Mouse (Mus musculus): ENCODE data around the gene Nanos2. TPM values are rescaled to one million over a fixed set of nuclear protein-coding genes. Genes with fewer than 3 reads are reported as not detected.

The Nanos2 gene
- polyA plus RNA-seq, 1 experiment from 2014 or later, result 0.18 TPM

- ATAC-seq, result no peak
- no peak for DNase-seq (ENCODE audit: low spot score)
- Histone ChIP-seq H3K4me1 (ENCODE audit: control insufficient read depth, insufficient read depth, low read length) (peaks cover 14% of the 10 kb centered on the region), H3K36me3 (ENCODE audit: control insufficient read depth, insufficient read depth, low read length) (peaks cover 30% of the 10 kb centered on the region), H3K9me3 (replicated peaks; ENCODE audit: control insufficient read depth, low read length) (no peaks in the 10 kb centered on the region), H3K27ac (ENCODE audit: low read depth, low read length) (no peak overlapping the region), H3K4me3 (ENCODE audit: low read depth, low read length) (peak overlapping the region; percentile 92), H3K27me3 (replicated peaks; ENCODE audit: control insufficient read depth, insufficient read depth, low read length) (no peaks in the 10 kb centered on the region), H3K9ac (ENCODE audit: low read length) (peak overlapping the region; percentile 93; the same call in 1 of the 2 replicates), H3K4me2 (ENCODE audit: low read length) (peak overlapping the region; percentile 99)
- WGBS, result 77% methylated on average over 34 of the region's 34 CpGs
Measured at GRCm38 (mm10) chr7:19005417-19006121, 18.4 kb downstream of the Nanos2 start.

GRCm38 (mm10) chr7:19006476-19006875 is 19.3 kb downstream of the Nanos2 start:
- 8% methylated on average over 12 of the region's 12 CpGs for WGBS
- ATAC-seq (peak; percentile 19; the same call in 1 of the 2 replicates), DNase-seq (ENCODE audit: low spot score) (peak; percentile 93)
- Histone ChIP-seq H3K36me3 (ENCODE audit: control insufficient read depth, insufficient read depth, low read length) (peaks cover 30% of the 10 kb centered on the region), H3K4me3 (ENCODE audit: low read depth, low read length) (no peak overlapping the region), H3K27ac (ENCODE audit: low read depth, low read length) (no peak overlapping the region), H3K4me2 (ENCODE audit: low read length) (peak overlapping the region; percentile 99), H3K9me3 (replicated peaks; ENCODE audit: control insufficient read depth, low read length) (no peaks in the 10 kb centered on the region), H3K27me3 (replicated peaks; ENCODE audit: control insufficient read depth, insufficient read depth, low read length) (no peaks in the 10 kb centered on the region), H3K9ac (ENCODE audit: low read length) (no peak overlapping the region), H3K4me1 (ENCODE audit: control insufficient read depth, insufficient read depth, low read length) (peaks cover 14% of the 10 kb centered on the region)

GRCm38 (mm10) chr7:19007026-19007977 is 20.1 kb downstream of the Nanos2 start:
- H3K9ac ChIP-seq (ENCODE audit: low read length), result no peak overlapping the region
- no peak overlapping the region for H3K27ac ChIP-seq (ENCODE audit: low read depth, low read length)
- H3K4me2 ChIP-seq (ENCODE audit: low read length), result no peak overlapping the region
- peaks cover 14% of the 10 kb centered on the region for H3K4me1 ChIP-seq (ENCODE audit: control insufficient read depth, insufficient read depth, low read length)
- H3K9me3 ChIP-seq (replicated peaks; ENCODE audit: control insufficient read depth, low read length), result no peaks in the 10 kb centered on the region
- ATAC-seq (no peak), DNase-seq (ENCODE audit: low spot score) (no peak)
- no peaks in the 10 kb centered on the region for H3K27me3 ChIP-seq (replicated peaks; ENCODE audit: control insufficient read depth, insufficient read depth, low read length)
- H3K36me3 ChIP-seq (ENCODE audit: control insufficient read depth, insufficient read depth, low read length), result peaks cover 30% of the 10 kb centered on the region
- H3K4me3 ChIP-seq (ENCODE audit: low read depth, low read length), result no peak overlapping the region
- 84% methylated on average over 13 of the region's 13 CpGs for WGBS

GRCm38 (mm10) chr7:19010581-19010980 is 23.4 kb downstream of the Nanos2 start:
- H3K9ac ChIP-seq (ENCODE audit: low read length), result no peak overlapping the region
- no peak overlapping the region for H3K4me3 ChIP-seq (ENCODE audit: low read depth, low read length)
- H3K27ac ChIP-seq (ENCODE audit: low read depth, low read length), result no peak overlapping the region
- DNase-seq (ENCODE audit: low spot score) (no peak), ATAC-seq (no peak)
- H3K36me3 ChIP-seq (ENCODE audit: control insufficient read depth, insufficient read depth, low read length), result peaks cover 22% of the 10 kb centered on the region
- no peaks in the 10 kb centered on the region for H3K9me3 ChIP-seq (replicated peaks; ENCODE audit: control insufficient read depth, low read length)
- H3K4me2 ChIP-seq (ENCODE audit: low read length), result no peak overlapping the region
- 84% methylated on average over 7 of the region's 7 CpGs for WGBS
- peaks cover 3% of the 10 kb centered on the region for H3K4me1 ChIP-seq (ENCODE audit: control insufficient read depth, insufficient read depth, low read length)
- H3K27me3 ChIP-seq (replicated peaks; ENCODE audit: control insufficient read depth, insufficient read depth, low read length), result no peaks in the 10 kb centered on the region

GRCm38 (mm10) chr7:19012025-19012621 is 24.9 kb downstream of the Nanos2 start:
- Histone ChIP-seq H3K9ac (ENCODE audit: low read length) (peak overlapping the region; percentile 63), H3K4me3 (ENCODE audit: low read depth, low read length) (peak overlapping the region; percentile 17; the same call in 1 of the 2 replicates), H3K4me2 (ENCODE audit: low read length) (peak overlapping the region; percentile 53), H3K27me3 (replicated peaks; ENCODE audit: control insufficient read depth, insufficient read depth, low read length) (no peaks in the 10 kb centered on the region), H3K4me1 (ENCODE audit: control insufficient read depth, insufficient read depth, low read length) (no peaks in the 10 kb centered on the region; the same call in 1 of the 2 replicates), H3K36me3 (ENCODE audit: control insufficient read depth, insufficient read depth, low read length) (peaks cover 10% of the 10 kb centered on the region), H3K27ac (ENCODE audit: low read depth, low read length) (no peak overlapping the region), H3K9me3 (replicated peaks; ENCODE audit: control insufficient read depth, low read length) (no peaks in the 10 kb centered on the region)
- no peak for DNase-seq (ENCODE audit: low spot score)
- 4% methylated on average over 29 of the region's 31 CpGs for WGBS
- peak; percentile 21; the same call in 1 of the 2 replicates for ATAC-seq

- Histone ChIP-seq H3K27ac (ENCODE audit: low read depth, low read length) (no peak overlapping the region), H3K36me3 (ENCODE audit: control insufficient read depth, insufficient read depth, low read length) (0 out of 2 replicates have a peak, but pooled peaks cover 3% of the 10 kb centered on the region), H3K9ac (ENCODE audit: low read length) (no peak overlapping the region), H3K9me3 (replicated peaks; ENCODE audit: control insufficient read depth, low read length) (no peaks in the 10 kb centered on the region), H3K4me3 (ENCODE audit: low read depth, low read length) (no peak overlapping the region), H3K4me2 (ENCODE audit: low read length) (no peak overlapping the region), H3K27me3 (replicated peaks; ENCODE audit: control insufficient read depth, insufficient read depth, low read length) (no peaks in the 10 kb centered on the region), H3K4me1 (ENCODE audit: control insufficient read depth, insufficient read depth, low read length) (no peaks in the 10 kb centered on the region; the same call in 1 of the 2 replicates)
- ATAC-seq, result no peak
- 70% methylated on average over 2 of the region's 2 CpGs for WGBS
- no peak for DNase-seq (ENCODE audit: low spot score)
Measured at GRCm38 (mm10) chr7:19012882-19013281, 25.7 kb downstream of the Nanos2 start.

- no peak overlapping the region for H3K27ac ChIP-seq (ENCODE audit: low read depth, low read length)
- no peak overlapping the region for H3K4me3 ChIP-seq (ENCODE audit: low read depth, low read length)
- H3K4me1 ChIP-seq (ENCODE audit: control insufficient read depth, insufficient read depth, low read length), result no peaks in the 10 kb centered on the region; the same call in 1 of the 2 replicates
- no peaks in the 10 kb centered on the region for H3K36me3 ChIP-seq (ENCODE audit: control insufficient read depth, insufficient read depth, low read length)
- H3K4me2 ChIP-seq (ENCODE audit: low read length), result no peak overlapping the region
- 69% methylated on average over 15 of the region's 15 CpGs for WGBS
- ATAC-seq, result no peak
- no peak for DNase-seq (ENCODE audit: low spot score)
- no peaks in the 10 kb centered on the region for H3K9me3 ChIP-seq (replicated peaks; ENCODE audit: control insufficient read depth, low read length)
- no peak overlapping the region for H3K9ac ChIP-seq (ENCODE audit: low read length)
- H3K27me3 ChIP-seq (replicated peaks; ENCODE audit: control insufficient read depth, insufficient read depth, low read length), result no peaks in the 10 kb centered on the region
Measured at GRCm38 (mm10) chr7:19014452-19014851, 27.3 kb downstream of the Nanos2 start.

- H3K9ac ChIP-seq (ENCODE audit: low read length), result no peak overlapping the region
- no peaks in the 10 kb centered on the region for H3K9me3 ChIP-seq (replicated peaks; ENCODE audit: control insufficient read depth, low read length)
- no peak overlapping the region for H3K4me2 ChIP-seq (ENCODE audit: low read length)
- no peak for ATAC-seq
- H3K27me3 ChIP-seq (replicated peaks; ENCODE audit: control insufficient read depth, insufficient read depth, low read length), result peaks cover 2% of the 10 kb centered on the region
- H3K4me3 ChIP-seq (ENCODE audit: low read depth, low read length), result no peak overlapping the region
- WGBS, result 90% methylated on average over 4 of the region's 4 CpGs
- DNase-seq (ENCODE audit: low spot score), result no peak
- no peaks in the 10 kb centered on the region; the same call in 1 of the 2 replicates for H3K4me1 ChIP-seq (ENCODE audit: control insufficient read depth, insufficient read depth, low read length)
- no peaks in the 10 kb centered on the region for H3K36me3 ChIP-seq (ENCODE audit: control insufficient read depth, insufficient read depth, low read length)
- H3K27ac ChIP-seq (ENCODE audit: low read depth, low read length), result no peak overlapping the region
Measured at GRCm38 (mm10) chr7:19016042-19016441, 28.8 kb downstream of the Nanos2 start.

Data from forebrain, embryonic 14.5 days (tissue).